Mouse (Mus musculus) spleen, postnatal 36 days (tissue): ENCODE measurements around the gene Mamld1.
"Not testable (repeated sequence)": the region's sequence is repeated elsewhere in the genome, so short reads cannot be mapped to it uniquely, and the experiment has no call there.

ENCODE experiments used
- DNase-seq, 2 experiments: peaks; one replicate each; pipeline ENCODE4 v3.0.0; 2022; ENCODE audit warnings: low spot score in 2 of 2, mixed read lengths in 1 of 2

Mamld1 gene

GRCm38 (mm10) chrX:71049864-71050576 lies at the start of gene Mamld1:
Gene Mamld1, plus strand, starts transcription at chrX:71050256.
- DNase-seq = peak in 1 of 2 experiments; percentile 15

- DNase-seq = no peak
These were observed 25.3 kb upstream of the Mamld1 start for GRCm38 (mm10) chrX:71024718-71025117.

GRCm38 (mm10) chrX:71028007-71028406 lies 22.0 kb upstream of the Mamld1 start:
- DNase-seq = no peak

GRCm38 (mm10) chrX:71028976-71029375 lies 21.1 kb upstream of the Mamld1 start:
- not testable (repeated sequence) for DNase-seq

- DNase-seq = no peak
These were observed 738 bp downstream of the Mamld1 start for GRCm38 (mm10) chrX:71050677-71051311.

GRCm38 (mm10) chrX:71051361-71052114 lies 1.5 kb downstream of the Mamld1 start:
- DNase-seq = no peak

GRCm38 (mm10) chrX:71052115-71052478 lies 2.0 kb downstream of the Mamld1 start:
- peak in 1 of 2 experiments; percentile 8 for DNase-seq

- peak in 1 of 2 experiments; percentile 8 for DNase-seq
These were observed 2.6 kb downstream of the Mamld1 start for GRCm38 (mm10) chrX:71052481-71053216.

GRCm38 (mm10) chrX:71053246-71053645 lies 3.2 kb downstream of the Mamld1 start:
- no peak for DNase-seq

- DNase-seq = no peak
These were observed 6.9 kb downstream of the Mamld1 start for GRCm38 (mm10) chrX:71056968-71057367.

- DNase-seq = no peak
These were observed 35.2 kb downstream of the Mamld1 start for GRCm38 (mm10) chrX:71085092-71085807.

- DNase-seq = no peak
These were observed 37.5 kb downstream of the Mamld1 start for GRCm38 (mm10) chrX:71087370-71088079.

GRCm38 (mm10) chrX:71088080-71088414 lies 38.0 kb downstream of the Mamld1 start:
- DNase-seq = no peak

- no peak for DNase-seq
These were observed 55.8 kb downstream of the Mamld1 start for GRCm38 (mm10) chrX:71105820-71106219.

GRCm38 (mm10) chrX:71106392-71106791 lies 56.3 kb downstream of the Mamld1 start:
- DNase-seq = no peak

- DNase-seq = no peak
These were observed 58.1 kb downstream of the Mamld1 start for GRCm38 (mm10) chrX:71108056-71108735.

GRCm38 (mm10) chrX:71110333-71110732 lies 60.3 kb downstream of the Mamld1 start:
- DNase-seq = no peak

GRCm38 (mm10) chrX:71122359-71123293 lies 72.6 kb downstream of the Mamld1 start:
- DNase-seq = no peak

- no peak for DNase-seq
These were observed 75.0 kb downstream of the Mamld1 start for GRCm38 (mm10) chrX:71125013-71125412.
